Mouse (Mus musculus): ENCODE data around the gene Map3k20. TPM values are rescaled to one million over a fixed set of nuclear protein-coding genes. Genes with fewer than 3 reads are reported as not detected.
A peak's percentile ranks its signal among the peaks of the same experiment; 100 is the strongest.

Map3k20 gene
- polyA plus RNA-seq, 1 experiment from 2014 or later: 10.1 TPM

- ATAC-seq (ENCODE audit: insufficient number of reproducible peaks, low FRiP score, low TSS enrichment, low read depth): no peak
- no peak overlapping the region for H3K4me2 ChIP-seq (ENCODE audit: low read depth, severe bottlenecking)
- no peak overlapping the region for H3K27ac ChIP-seq (replicated peaks; ENCODE audit: low read depth, low read length)
- no peaks in the 10 kb centered on the region for H3K36me3 ChIP-seq (ENCODE audit: control insufficient read depth, insufficient read depth, low read length)
- no peaks in the 10 kb centered on the region for H3K27me3 ChIP-seq (ENCODE audit: control insufficient read depth, insufficient read depth, low read length)
- no peak overlapping the region for H3K4me3 ChIP-seq (ENCODE audit: low read depth, low read length)
- H3K9me3 ChIP-seq (ENCODE audit: control insufficient read depth, low read length): no peaks in the 10 kb centered on the region
- no peak overlapping the region for H3K9ac ChIP-seq (ENCODE audit: low read length)
- 88% methylated on average over 5 of the region's 5 CpGs for WGBS
- no peaks in the 10 kb centered on the region for H3K4me1 ChIP-seq (ENCODE audit: control insufficient read depth, insufficient read depth, low read length)
- no peak for DNase-seq (ENCODE audit: low spot score)
Measured at GRCm38 (mm10) chr2:72415416-72415815, 130.0 kb downstream of the Map3k20 start.

GRCm38 (mm10) chr2:72416095-72417080, 131.0 kb downstream of the Map3k20 start:
- no peaks in the 10 kb centered on the region for H3K4me1 ChIP-seq (ENCODE audit: control insufficient read depth, insufficient read depth, low read length)
- 78% methylated on average over 14 of the region's 14 CpGs for WGBS
- H3K9ac ChIP-seq (ENCODE audit: low read length): no peak overlapping the region
- no peaks in the 10 kb centered on the region for H3K36me3 ChIP-seq (ENCODE audit: control insufficient read depth, insufficient read depth, low read length)
- no peak for ATAC-seq (ENCODE audit: insufficient number of reproducible peaks, low FRiP score, low TSS enrichment, low read depth)
- no peak overlapping the region for H3K27ac ChIP-seq (replicated peaks; ENCODE audit: low read depth, low read length)
- no peak overlapping the region for H3K4me2 ChIP-seq (ENCODE audit: low read depth, severe bottlenecking)
- H3K9me3 ChIP-seq (ENCODE audit: control insufficient read depth, low read length): no peaks in the 10 kb centered on the region
- no peak for DNase-seq (ENCODE audit: low spot score)
- no peaks in the 10 kb centered on the region for H3K27me3 ChIP-seq (ENCODE audit: control insufficient read depth, insufficient read depth, low read length)
- no peak overlapping the region for H3K4me3 ChIP-seq (ENCODE audit: low read depth, low read length)

GRCm38 (mm10) chr2:72420561-72420960, 135.1 kb downstream of the Map3k20 start:
- Histone ChIP-seq H3K36me3 (ENCODE audit: control insufficient read depth, insufficient read depth, low read length) (no peaks in the 10 kb centered on the region), H3K4me2 (ENCODE audit: low read depth, severe bottlenecking) (no peak overlapping the region), H3K4me1 (ENCODE audit: control insufficient read depth, insufficient read depth, low read length) (0 out of 2 replicates have a peak, but pooled peaks cover 3% of the 10 kb centered on the region), H3K27me3 (ENCODE audit: control insufficient read depth, insufficient read depth, low read length) (no peaks in the 10 kb centered on the region), H3K9me3 (ENCODE audit: control insufficient read depth, low read length) (no peaks in the 10 kb centered on the region), H3K4me3 (ENCODE audit: low read depth, low read length) (no peak overlapping the region), H3K27ac (replicated peaks; ENCODE audit: low read depth, low read length) (no peak overlapping the region), H3K9ac (ENCODE audit: low read length) (no peak overlapping the region)
- 86% methylated on average over 5 of the region's 5 CpGs for WGBS
- ATAC-seq (ENCODE audit: insufficient number of reproducible peaks, low FRiP score, low TSS enrichment, low read depth) (no peak), DNase-seq (ENCODE audit: low spot score) (no peak)

GRCm38 (mm10) chr2:72424656-72425055, 139.2 kb downstream of the Map3k20 start:
- 84% methylated on average over 7 of the region's 7 CpGs for WGBS
- Histone ChIP-seq H3K27me3 (ENCODE audit: control insufficient read depth, insufficient read depth, low read length) (no peaks in the 10 kb centered on the region), H3K36me3 (ENCODE audit: control insufficient read depth, insufficient read depth, low read length) (no peaks in the 10 kb centered on the region)

GRCm38 (mm10) chr2:72426776-72427175, 141.3 kb downstream of the Map3k20 start:
- ATAC-seq (ENCODE audit: insufficient number of reproducible peaks, low FRiP score, low TSS enrichment, low read depth): no peak
- Histone ChIP-seq H3K27me3 (ENCODE audit: control insufficient read depth, insufficient read depth, low read length) (no peaks in the 10 kb centered on the region), H3K4me2 (ENCODE audit: low read depth, severe bottlenecking) (no peak overlapping the region), H3K36me3 (ENCODE audit: control insufficient read depth, insufficient read depth, low read length) (no peaks in the 10 kb centered on the region), H3K27ac (replicated peaks; ENCODE audit: low read depth, low read length) (no peak overlapping the region), H3K9me3 (ENCODE audit: control insufficient read depth, low read length) (no peaks in the 10 kb centered on the region), H3K4me1 (ENCODE audit: control insufficient read depth, insufficient read depth, low read length) (peaks cover 9% of the 10 kb centered on the region), H3K4me3 (ENCODE audit: low read depth, low read length) (no peak overlapping the region), H3K9ac (ENCODE audit: low read length) (no peak overlapping the region)
- WGBS: 9% methylated on average over 8 of the region's 8 CpGs
- peak; percentile 39 for DNase-seq (ENCODE audit: low spot score)

More at GRCm38 (mm10) chr2:72424656-72425055, 139.2 kb downstream of the Map3k20 start:
- no peak for DNase-seq (ENCODE audit: low spot score)
- Histone ChIP-seq H3K9ac (ENCODE audit: low read length) (no peak overlapping the region), H3K9me3 (ENCODE audit: control insufficient read depth, low read length) (no peaks in the 10 kb centered on the region), H3K4me1 (ENCODE audit: control insufficient read depth, insufficient read depth, low read length) (peaks cover 9% of the 10 kb centered on the region), H3K27ac (replicated peaks; ENCODE audit: low read depth, low read length) (no peak overlapping the region), H3K4me3 (ENCODE audit: low read depth, low read length) (no peak overlapping the region), H3K4me2 (ENCODE audit: low read depth, severe bottlenecking) (no peak overlapping the region)
- no peak for ATAC-seq (ENCODE audit: insufficient number of reproducible peaks, low FRiP score, low TSS enrichment, low read depth)

GRCm38 (mm10) chr2:72427288-72427687, 141.9 kb downstream of the Map3k20 start:
- no peak for ATAC-seq (ENCODE audit: insufficient number of reproducible peaks, low FRiP score, low TSS enrichment, low read depth)
- WGBS: 48% methylated on average over 11 of the region's 11 CpGs
- Histone ChIP-seq H3K4me1 (ENCODE audit: control insufficient read depth, insufficient read depth, low read length) (peaks cover 9% of the 10 kb centered on the region), H3K9me3 (ENCODE audit: control insufficient read depth, low read length) (no peaks in the 10 kb centered on the region), H3K36me3 (ENCODE audit: control insufficient read depth, insufficient read depth, low read length) (no peaks in the 10 kb centered on the region), H3K9ac (ENCODE audit: low read length) (no peak overlapping the region), H3K4me3 (ENCODE audit: low read depth, low read length) (no peak overlapping the region), H3K27ac (replicated peaks; ENCODE audit: low read depth, low read length) (no peak overlapping the region), H3K4me2 (ENCODE audit: low read depth, severe bottlenecking) (no peak overlapping the region), H3K27me3 (ENCODE audit: control insufficient read depth, insufficient read depth, low read length) (no peaks in the 10 kb centered on the region)
- DNase-seq (ENCODE audit: low spot score): no peak

GRCm38 (mm10) chr2:72438941-72439533, 153.6 kb downstream of the Map3k20 start:
- DNase-seq (ENCODE audit: low spot score): no peak
- no peaks in the 10 kb centered on the region for H3K36me3 ChIP-seq (ENCODE audit: control insufficient read depth, insufficient read depth, low read length)
- ATAC-seq (ENCODE audit: insufficient number of reproducible peaks, low FRiP score, low TSS enrichment, low read depth): no peak
- WGBS: 85% methylated on average over 8 of the region's 8 CpGs
- H3K27ac ChIP-seq (replicated peaks; ENCODE audit: low read depth, low read length): no peak overlapping the region
- no peak overlapping the region for H3K9ac ChIP-seq (ENCODE audit: low read length)
- H3K9me3 ChIP-seq (ENCODE audit: control insufficient read depth, low read length): no peaks in the 10 kb centered on the region
- H3K27me3 ChIP-seq (ENCODE audit: control insufficient read depth, insufficient read depth, low read length): no peaks in the 10 kb centered on the region
- no peak overlapping the region for H3K4me2 ChIP-seq (ENCODE audit: low read depth, severe bottlenecking)
- H3K4me3 ChIP-seq (ENCODE audit: low read depth, low read length): no peak overlapping the region
- no peaks in the 10 kb centered on the region for H3K4me1 ChIP-seq (ENCODE audit: control insufficient read depth, insufficient read depth, low read length)

- Histone ChIP-seq H3K9me3 (ENCODE audit: control insufficient read depth, low read length) (no peaks in the 10 kb centered on the region), H3K4me3 (ENCODE audit: low read depth, low read length) (no peak overlapping the region), H3K4me2 (ENCODE audit: low read depth, severe bottlenecking) (no peak overlapping the region), H3K27me3 (ENCODE audit: control insufficient read depth, insufficient read depth, low read length) (no peaks in the 10 kb centered on the region), H3K4me1 (ENCODE audit: control insufficient read depth, insufficient read depth, low read length) (no peaks in the 10 kb centered on the region), H3K9ac (ENCODE audit: low read length) (no peak overlapping the region), H3K27ac (replicated peaks; ENCODE audit: low read depth, low read length) (no peak overlapping the region), H3K36me3 (ENCODE audit: control insufficient read depth, insufficient read depth, low read length) (no peaks in the 10 kb centered on the region)
- WGBS: 93% methylated on average over 9 of the region's 9 CpGs
- ATAC-seq (ENCODE audit: insufficient number of reproducible peaks, low FRiP score, low TSS enrichment, low read depth) (no peak), DNase-seq (ENCODE audit: low spot score) (no peak)
Measured at GRCm38 (mm10) chr2:72441010-72441409, 155.6 kb downstream of the Map3k20 start.

Data from limb, embryonic 11.5 days (tissue).